Mouse (Mus musculus): ENCODE measurements around the gene Abcc4.

DNA sequence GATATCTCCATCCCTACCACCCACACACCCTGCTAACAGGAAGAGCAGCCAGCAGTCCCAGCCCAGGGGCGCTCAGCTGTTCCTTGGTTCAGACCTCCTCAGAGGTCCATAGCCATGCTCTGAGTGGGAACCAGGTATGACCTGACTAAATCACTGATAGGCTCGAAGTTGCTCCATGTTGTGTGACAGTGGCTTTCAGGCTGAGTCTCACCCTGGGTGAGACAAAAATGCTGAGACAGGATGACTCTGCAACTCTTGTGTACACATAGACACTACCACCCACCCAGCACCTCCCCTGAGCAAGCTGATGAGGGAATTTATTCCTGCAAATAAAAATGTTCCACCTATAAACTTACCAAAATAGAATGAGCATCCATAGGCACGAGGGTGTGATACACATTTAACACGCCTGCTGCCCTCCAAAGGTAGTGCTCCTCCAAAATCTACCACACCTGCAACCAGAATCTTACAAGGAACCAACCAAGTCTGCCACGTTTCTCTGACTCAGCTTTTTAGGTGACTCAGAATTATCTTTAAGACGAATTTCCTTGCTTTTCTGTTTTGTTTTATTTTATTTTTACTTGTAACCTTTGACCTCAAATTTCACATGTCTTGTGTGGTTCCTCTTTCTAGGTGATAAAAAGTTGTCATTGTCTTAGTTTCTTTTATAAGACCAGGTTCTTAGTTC is 44.6 kb upstream of the Abcc4 start:
- no peak for TF ChIP-seq POLR2A (IDR thresholded peaks at IDR 0.05; ENCODE audit: extremely low read depth, insufficient read depth, low read length)
- TF ChIP-seq CTCF (IDR thresholded peaks at IDR 0.05; ENCODE audit: extremely low read depth, insufficient read depth, low read length), result no peak
